Mouse (Mus musculus) lung, postnatal 14 days (tissue): ENCODE results near the gene Ccdc74a.

Experiments used
- DNase-seq: peaks from one replicate; pipeline ENCODE4 v3.0.0; 2021

Gene Ccdc74a

DNA sequence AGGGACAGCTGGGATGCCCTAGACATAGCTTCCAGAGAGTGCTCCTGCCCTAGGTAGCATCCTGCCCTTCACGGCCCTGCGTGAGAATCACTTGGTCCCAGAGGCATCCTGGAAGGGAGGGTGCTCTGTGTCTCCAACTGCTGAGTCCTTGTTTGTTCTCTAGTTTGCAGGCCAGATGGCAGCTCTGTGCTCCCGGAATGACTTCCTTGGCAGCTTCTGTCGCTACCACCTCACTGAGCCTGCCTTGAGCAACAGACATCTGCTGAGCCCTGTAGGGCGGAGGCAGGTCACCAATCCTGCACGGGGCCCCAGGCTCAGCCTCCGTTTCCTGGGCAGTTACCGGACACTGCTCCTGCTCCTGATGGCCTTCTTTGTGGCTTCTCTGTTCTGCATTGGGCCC, 4.0 kb upstream of the Ccdc74a start:
- DNase-seq = no peak

DNA sequence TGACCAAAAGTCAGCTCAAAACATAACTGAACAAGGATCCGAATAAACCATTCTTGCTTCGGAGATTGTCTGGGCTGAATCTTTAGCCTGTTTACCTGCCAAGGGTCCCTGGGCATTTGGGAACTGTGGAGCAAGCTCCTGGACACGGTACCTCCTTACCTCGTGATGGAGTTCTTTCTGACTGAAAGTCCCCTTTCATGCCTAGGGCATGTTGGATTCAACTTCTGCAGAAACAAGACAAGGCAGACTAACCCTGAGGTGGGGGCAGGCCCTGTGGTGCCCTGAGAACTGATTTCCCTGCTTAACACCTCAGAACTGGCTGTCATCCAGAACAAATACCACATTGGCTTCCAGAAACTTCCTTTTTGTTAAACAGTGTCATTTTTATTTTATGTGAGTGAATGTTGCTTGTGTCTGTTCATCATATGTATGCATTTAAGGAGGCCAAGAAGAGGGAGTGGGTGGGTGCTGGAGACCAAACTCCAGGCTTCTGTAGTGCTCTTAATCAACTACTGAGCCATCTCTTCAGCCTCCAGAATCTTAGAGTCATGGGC, 2.8 kb upstream of the Ccdc74a start:
- DNase-seq = no peak

DNA sequence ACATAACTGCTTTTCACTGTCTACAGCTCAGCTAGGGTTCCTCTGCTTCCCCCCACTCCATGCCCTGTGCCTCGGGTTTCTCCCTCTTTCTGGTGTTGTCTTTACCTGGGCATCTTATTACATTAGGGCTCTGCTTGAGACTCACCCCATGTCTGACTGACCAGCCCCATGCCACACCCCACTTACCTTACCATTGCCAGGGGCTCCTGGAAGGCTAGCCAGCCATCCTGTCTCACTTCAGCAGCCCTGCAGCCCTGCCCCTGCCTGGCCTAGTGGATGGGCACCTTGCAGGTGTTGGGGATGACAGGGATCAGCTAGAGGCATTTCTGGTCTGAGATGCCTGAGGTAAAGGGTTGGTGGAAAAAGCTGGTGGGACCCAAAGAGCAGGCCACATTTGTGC, 886 bp downstream of the Ccdc74a start:
- DNase-seq = no peak

DNA sequence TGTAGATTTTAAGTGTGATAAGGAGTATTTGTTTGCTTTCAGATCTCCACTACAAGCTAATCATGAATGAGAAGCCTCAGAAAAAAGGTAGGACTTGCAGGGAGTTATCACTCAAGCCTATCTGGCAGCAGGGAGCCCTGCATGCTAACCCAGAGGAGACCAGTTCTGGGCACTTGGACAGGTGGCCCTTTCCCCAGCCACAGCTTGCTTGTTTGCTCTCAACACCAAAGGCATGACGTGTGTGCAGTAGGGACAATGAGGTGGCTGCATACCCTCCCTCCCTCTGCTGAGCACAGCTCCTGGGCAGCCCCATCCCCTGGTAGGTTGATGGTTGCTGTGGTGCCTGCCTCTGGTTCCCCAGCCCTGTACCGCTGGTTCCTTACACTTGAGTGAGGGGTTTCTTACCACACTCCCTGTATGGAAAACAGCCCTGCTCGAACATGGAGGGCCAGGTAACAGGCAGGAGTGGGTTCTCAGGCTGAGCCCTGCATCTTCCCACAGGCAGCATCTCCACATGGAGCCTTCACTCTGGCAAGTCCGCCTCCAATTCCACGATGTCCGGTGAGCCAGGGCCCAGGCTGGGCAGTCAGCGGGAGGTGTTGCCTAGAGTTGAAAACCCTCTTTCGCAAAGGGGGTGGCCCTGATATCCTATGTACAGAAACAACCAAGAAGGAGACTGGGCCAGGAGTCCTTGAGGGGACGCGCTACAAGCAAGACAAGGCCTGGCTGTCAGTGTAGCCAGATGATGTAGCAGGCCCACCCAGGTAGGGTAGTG, 1.5 kb downstream of the Ccdc74a start:
- no peak for DNase-seq

DNA sequence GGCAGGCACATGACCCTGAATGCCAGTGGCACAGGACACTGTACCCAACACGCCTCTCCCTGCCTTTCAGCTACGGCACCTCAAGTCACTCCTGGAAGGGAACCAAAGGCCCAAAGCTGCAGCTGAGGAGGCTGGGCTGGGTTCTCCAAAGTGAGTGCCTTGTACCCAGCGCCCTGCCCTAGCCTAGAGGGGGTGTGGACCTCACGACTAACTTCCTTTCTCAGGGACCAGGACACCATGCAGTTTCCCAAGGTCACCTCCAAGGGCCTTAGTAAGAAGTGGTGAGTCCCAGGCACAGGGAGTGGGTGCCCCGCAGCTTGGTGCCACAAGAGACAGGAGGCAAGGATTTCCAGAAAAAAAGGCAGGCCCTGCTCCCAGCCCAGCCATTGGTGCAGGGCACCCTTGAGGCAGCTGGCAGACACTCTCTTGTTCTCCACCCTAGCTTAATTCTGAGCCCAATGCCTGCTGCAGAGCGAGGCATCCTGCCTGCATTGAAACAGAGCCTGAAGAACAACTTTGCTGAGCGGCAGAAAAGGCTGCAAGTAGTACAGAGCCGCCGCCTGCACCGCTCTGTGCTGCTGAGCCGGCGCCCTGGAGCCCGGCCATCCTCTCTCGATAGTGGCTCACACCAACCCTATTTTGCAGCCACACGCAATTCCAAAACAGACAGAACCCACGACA, 3.8 kb downstream of the Ccdc74a start:
- DNase-seq = no peak

DNA sequence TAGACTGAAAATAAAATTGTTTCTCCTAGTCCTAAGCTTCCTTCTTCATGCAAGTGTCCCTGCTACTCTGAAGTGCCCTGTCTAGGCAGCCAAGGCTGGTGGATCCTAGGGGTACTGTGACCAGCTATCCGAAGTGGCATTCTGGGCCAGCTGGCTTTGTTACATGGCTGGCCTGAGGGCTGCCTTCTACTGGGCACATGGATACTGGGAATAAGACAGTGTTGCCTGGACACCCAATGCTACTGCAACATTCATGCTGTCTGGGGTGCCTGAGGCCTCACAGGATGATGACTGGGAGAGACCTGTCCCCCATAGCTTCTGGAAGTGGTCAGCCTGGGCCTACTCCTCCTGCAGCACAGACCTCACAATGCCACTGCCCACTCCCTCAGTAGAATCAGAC, 4.4 kb downstream of the Ccdc74a start:
- DNase-seq = no peak

DNA sequence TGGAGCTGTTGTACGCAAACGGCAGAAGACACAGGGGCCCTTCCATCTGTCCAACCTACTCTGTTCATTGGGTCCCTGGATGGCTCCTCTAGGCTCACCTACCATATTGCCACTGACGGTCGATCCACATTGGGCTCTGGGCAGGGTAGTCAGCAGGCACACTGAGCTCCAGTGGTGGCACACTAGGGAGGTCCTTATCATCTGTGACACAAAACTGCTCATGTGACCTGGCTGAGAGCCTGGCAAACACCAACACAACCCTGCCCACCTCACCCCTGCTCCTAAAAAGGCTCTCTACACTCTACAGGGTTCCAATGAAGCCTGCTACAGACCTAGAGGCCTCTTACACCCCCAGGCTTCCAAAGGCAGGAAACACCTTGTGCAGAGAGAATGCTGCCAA, 6.3 kb downstream of the Ccdc74a start:
- DNase-seq = no peak

DNA sequence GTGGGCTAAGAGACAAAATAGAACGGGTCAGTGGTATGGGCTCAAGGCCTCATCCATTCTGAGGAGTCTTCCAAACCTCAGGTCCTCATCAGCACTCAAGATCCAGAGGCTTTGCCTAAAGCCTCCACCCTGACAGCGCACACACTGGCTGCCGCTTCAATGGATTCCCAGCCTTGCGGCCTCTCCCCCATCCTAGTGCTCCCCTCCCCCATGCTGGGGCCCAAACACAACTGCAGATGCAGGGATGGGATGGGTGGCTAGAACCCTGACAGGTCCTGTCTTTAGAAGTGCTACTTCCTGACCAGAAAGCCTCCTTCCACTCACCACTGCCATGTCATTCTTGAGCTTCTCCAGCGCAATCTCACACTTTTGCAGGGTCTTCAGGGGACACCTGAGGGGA, 7.3 kb downstream of the Ccdc74a start:
- no peak for DNase-seq

DNA sequence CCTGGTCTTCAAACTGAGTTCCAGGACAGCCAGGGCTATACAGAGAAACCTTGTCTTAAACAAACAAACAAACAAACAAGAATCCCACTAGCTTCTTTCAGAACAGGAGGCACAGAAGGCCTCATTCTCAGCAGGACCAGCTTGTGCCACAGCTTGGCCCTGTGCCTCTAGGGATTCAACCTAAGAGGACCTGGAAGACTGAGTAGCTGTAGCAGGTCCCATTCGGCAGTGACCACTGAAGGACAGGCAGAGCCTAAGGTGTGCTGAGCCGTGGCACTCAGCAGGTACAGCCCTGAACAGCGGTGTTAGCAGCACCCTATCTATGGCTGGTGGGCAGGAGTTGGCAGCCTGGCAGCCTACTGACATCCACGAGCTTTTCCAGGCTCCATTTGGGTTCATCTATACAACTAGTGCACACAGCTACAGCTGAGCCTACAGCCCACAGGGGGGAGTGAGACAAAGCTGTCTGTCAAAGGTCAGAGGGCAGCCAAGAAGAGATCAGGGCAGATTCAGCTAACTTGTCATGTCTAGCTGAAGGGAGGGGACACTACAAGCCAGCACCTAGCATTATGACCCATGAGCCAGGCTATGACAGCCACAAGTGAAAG, 8.0 kb downstream of the Ccdc74a start:
- no peak for DNase-seq

DNA sequence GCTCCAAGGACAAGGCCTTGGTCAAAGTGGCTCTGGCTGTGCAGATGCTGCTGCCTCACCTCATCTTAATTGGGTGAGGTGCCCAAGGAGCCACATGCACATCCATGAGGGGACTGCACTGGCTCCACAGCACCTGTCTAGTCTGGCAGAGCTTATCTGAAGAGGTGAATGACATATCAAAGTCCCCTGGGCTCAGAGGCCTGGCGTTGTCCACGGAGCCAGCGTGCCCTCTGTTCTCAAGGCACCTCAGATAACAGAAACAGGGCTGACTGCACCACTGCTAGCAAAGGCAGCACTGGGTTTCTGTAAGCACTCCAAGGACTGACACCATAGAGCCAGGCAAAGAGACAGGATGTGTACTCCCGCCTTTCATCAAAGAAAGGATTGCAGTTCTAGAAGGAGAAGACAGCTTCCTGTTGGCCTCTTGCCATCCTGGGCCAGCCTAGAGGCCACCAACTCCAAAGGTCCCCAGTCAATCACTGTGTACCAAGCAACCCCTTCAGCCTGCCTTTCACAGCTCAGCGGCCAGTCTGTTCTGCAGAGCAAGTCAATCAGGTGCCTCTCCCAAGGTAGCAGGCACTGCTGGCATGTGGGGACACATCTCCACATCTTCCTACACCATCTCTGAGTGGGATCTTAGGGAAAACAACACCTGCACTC, 10.1 kb downstream of the Ccdc74a start:
- no peak for DNase-seq

DNA sequence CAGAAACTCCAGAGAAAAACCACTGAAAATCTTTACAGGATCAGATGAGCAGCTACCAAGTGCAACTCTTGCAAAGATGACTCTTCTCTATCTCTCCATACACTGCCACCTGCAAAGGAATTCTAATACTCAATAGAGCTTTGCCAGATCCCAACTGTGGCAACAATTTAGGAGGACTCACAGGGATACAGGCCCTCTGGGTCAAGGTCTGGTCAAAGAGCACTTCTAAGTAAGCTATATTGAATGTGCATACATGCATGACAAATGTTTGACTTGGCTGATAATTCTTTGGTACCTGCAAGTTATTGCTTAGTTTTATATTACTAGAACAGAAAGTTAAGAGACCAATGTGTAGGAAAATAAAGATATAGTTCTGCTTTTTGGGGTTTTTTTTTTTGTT, 19.3 kb downstream of the Ccdc74a start:
- no peak for DNase-seq

DNA sequence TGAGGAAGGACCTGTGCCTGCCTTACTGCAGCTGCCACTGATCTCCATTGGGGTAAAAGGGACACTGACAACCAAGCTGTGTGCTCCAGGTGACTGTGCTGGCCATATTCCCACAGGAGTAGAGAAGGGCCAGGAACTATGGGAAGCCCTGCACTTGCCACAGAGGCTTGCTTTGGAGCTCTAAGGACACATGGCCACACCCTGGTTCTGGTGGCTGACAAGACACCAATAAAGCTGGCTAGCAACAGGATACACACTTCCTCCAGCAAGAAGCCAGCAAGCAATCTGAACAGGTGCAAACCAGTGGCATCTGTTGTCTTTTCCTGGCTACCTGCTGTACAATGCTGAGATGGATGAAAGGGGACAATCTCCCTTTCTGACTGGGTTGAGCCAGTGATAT, 23.6 kb downstream of the Ccdc74a start:
- no peak for DNase-seq

DNA sequence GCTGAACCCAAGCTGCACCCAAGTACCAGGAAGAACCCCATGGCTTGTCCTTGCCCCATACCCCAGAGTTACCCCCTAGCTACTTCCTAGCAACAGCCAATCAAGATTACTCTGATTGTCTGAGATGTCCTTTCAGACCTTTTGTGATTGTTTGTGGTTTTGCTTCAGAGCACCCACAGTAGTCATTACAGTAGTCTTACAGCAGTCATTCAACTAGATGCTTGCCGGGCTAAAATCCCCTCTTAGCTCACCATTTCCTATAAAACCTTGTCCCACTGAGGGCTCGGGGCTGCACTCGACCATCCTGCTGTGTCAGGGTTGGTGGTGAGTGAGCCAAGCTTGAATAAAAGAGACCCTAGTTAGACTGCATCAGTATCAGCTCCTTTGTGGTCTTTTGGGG, 48.6 kb downstream of the Ccdc74a start:
- no peak for DNase-seq
